Mouse (Mus musculus) thymus, adult 2 months (tissue): ENCODE measurements around the gene Ankrd13b.

Experiments used
- CTCF ChIP-seq: fragments of 200-500 bp; IDR thresholded peaks from 2 replicates; pipeline ENCODE4 v1.5.1; 2012; ENCODE audit warnings: mild to moderate bottlenecking, control low read depth, low read length, moderate library complexity, borderline replicate concordance; ENCODE audit not compliant: control insufficient read depth, poor library complexity, insufficient read depth; ENCODE audit errors: extremely low read depth
- POLR2A ChIP-seq: fragments of 200-500 bp; IDR thresholded peaks from 2 replicates; pipeline ENCODE4 v1.6.1; 2012; ENCODE audit warnings: mild to moderate bottlenecking, low read length, control low read depth, moderate library complexity; ENCODE audit not compliant: control insufficient read depth, poor library complexity, insufficient read depth; ENCODE audit errors: extremely low read depth

GRCm38 (mm10) chr11:77501971-77502370, 12.5 kb upstream of the Ankrd13b start:
- TF ChIP-seq CTCF (no peak), POLR2A (no peak)
